Mouse (Mus musculus) thymus, adult 2 months (tissue): ENCODE measurements around the gene Armh4. TPM values are rescaled to one million over a fixed set of nuclear protein-coding genes. Genes with fewer than 3 reads are reported as not detected.

Source experiments
- DNase-seq: peaks from one replicate; pipeline ENCODE4 v3.0.0; 2021
- H3K27ac ChIP-seq: fragments of 200-500 bp; 2 replicates; pipeline ENCODE4 v1.5.1; 2012; ENCODE audit warnings: low read length, control low read depth; ENCODE audit not compliant: control insufficient read depth, insufficient read depth
- H3K27me3 ChIP-seq: fragments of 200-500 bp; 2 replicates; pipeline ENCODE4 v1.6.1; 2012; ENCODE audit warnings: mild to moderate bottlenecking, low read length, moderate library complexity, mixed read lengths; ENCODE audit not compliant: control insufficient read depth, insufficient read depth
- H3K36me3 ChIP-seq: fragments of 200-500 bp; 2 replicates; pipeline ENCODE4 v1.6.1; 2012; ENCODE audit warnings: mild to moderate bottlenecking, low read length, moderate library complexity; ENCODE audit not compliant: control insufficient read depth, insufficient read depth
- H3K4me1 ChIP-seq: fragments of 200-500 bp; replicated peaks from 2 replicates; pipeline ENCODE4 v1.6.1; 2012; ENCODE audit warnings: low read length; ENCODE audit not compliant: control insufficient read depth, insufficient read depth
- H3K4me3 ChIP-seq: fragments of 200-500 bp; 2 replicates; pipeline ENCODE4 v1.5.1; 2012; ENCODE audit warnings: mild to moderate bottlenecking, low read length, control low read depth, moderate library complexity; ENCODE audit not compliant: control insufficient read depth, insufficient read depth
- CTCF ChIP-seq: fragments of 200-500 bp; IDR thresholded peaks from 2 replicates; pipeline ENCODE4 v1.5.1; 2012; ENCODE audit warnings: mild to moderate bottlenecking, control low read depth, low read length, moderate library complexity, borderline replicate concordance; ENCODE audit not compliant: control insufficient read depth, poor library complexity, insufficient read depth; ENCODE audit errors: extremely low read depth
- POLR2A ChIP-seq: fragments of 200-500 bp; IDR thresholded peaks from 2 replicates; pipeline ENCODE4 v1.6.1; 2012; ENCODE audit warnings: mild to moderate bottlenecking, low read length, control low read depth, moderate library complexity; ENCODE audit not compliant: control insufficient read depth, poor library complexity, insufficient read depth; ENCODE audit errors: extremely low read depth
- WGBS: fragments of 180-500 bp; shearing (Covaris S2); methylation state at CpG from one replicate; pipeline ENCODE4 v1.1.7; 2018; 5-methylcytosine and 5-hydroxymethylcytosine counted together
- polyA plus RNA-seq: library from polyadenylated mRNA; depleted of rRNA; stranded (reverse); fragments of >200 nt; gene quantifications from 2 replicates; pipeline ENCODE4 v1.2.3, GENCODE M21; 2012; rRNA removed

Armh4 gene
- polyA plus RNA-seq, 1 experiment, result 0.42 TPM

GRCm38 (mm10) chr14:49637422-49637821 is 145.8 kb downstream of the Armh4 start:
- no peak for TF ChIP-seq POLR2A
- TF ChIP-seq CTCF, result no peak
- H3K4me3 ChIP-seq, result no peak overlapping the region
- 63% methylated on average over 1 of the region's 1 CpGs for WGBS
- H3K27ac ChIP-seq, result no peak overlapping the region
- H3K27me3 ChIP-seq, result no peaks in the 10 kb centered on the region
- DNase-seq, result no peak
- no peaks in the 10 kb centered on the region for H3K4me1 ChIP-seq
- H3K36me3 ChIP-seq, result no peaks in the 10 kb centered on the region

- WGBS, result 81% methylated on average over 4 of the region's 4 CpGs
- Histone ChIP-seq H3K27ac (no peak overlapping the region), H3K4me3 (no peak overlapping the region), H3K4me1 (no peaks in the 10 kb centered on the region), H3K27me3 (no peaks in the 10 kb centered on the region), H3K36me3 (no peaks in the 10 kb centered on the region)
- no peak for DNase-seq
- TF ChIP-seq CTCF (no peak), POLR2A (no peak)
Measured at GRCm38 (mm10) chr14:49626055-49626454, 157.1 kb downstream of the Armh4 start.

Other genes with a start within 250 kb of the Armh4 start
- gene Olfr722, start 118.6 kb upstream of the Armh4 start, polyA plus RNA-seq, result not detected in 2 replicates
- gene Olfr723, start 148.4 kb upstream of the Armh4 start, polyA plus RNA-seq, result not detected in 2 replicates
- not detected in 2 replicates for gene Olfr724, start 179.9 kb upstream of the Armh4 start, polyA plus RNA-seq